Mouse (Mus musculus) layer of hippocampus, adult 8-10 months (tissue): ENCODE measurements around the gene Nudt15. TPM values are rescaled to one million over a fixed set of nuclear protein-coding genes. Genes with fewer than 3 reads are reported as not detected.

Experiments
- DNase-seq, 2 experiments: peaks; one replicate each; pipeline ENCODE4 v3.0.0; 2022; ENCODE audit warnings: low spot score in 2 of 2
- total RNA-seq, 4 experiments: library from RNA; stranded (reverse); gene quantifications; 2 replicates each; pipeline ENCODE4 v1.2.4; 2022

The Nudt15 gene
- total RNA-seq, 4 experiments from 2014 or later, result 5.2 to 7.3 (median 6.5) TPM

- DNase-seq, result peak; percentile 47 to 48
These were observed 74.2 kb downstream of the Nudt15 start for GRCm38 (mm10) chr14:73473670-73474460.

- DNase-seq, result no peak
These were observed 75.8 kb downstream of the Nudt15 start for GRCm38 (mm10) chr14:73472205-73472604.

GRCm38 (mm10) chr14:73470593-73470992, 77.4 kb downstream of the Nudt15 start:
- no peak for DNase-seq

- DNase-seq, result peak; percentile 79 to 86
These were observed 78.5 kb downstream of the Nudt15 start for GRCm38 (mm10) chr14:73469506-73469905.

Other genes starting within 250 kb of the Nudt15 start
- 10 to 100 TPM; 36.3 to 46.1 (median 39.2) TPM for gene Rb1, start 222.4 kb downstream of the Nudt15 start, total RNA-seq
- gene Itm2b, start 163.0 kb downstream of the Nudt15 start, total RNA-seq, result 1,000 to 10,000 TPM in 2 of 4 experiments, 100 to 1,000 TPM in 2; 897 to 1,139 (median 988) TPM
- 10 to 100 TPM; 29.6 to 31.9 (median 30.7) TPM for gene Med4, start 38.2 kb downstream of the Nudt15 start, total RNA-seq
- gene Sucla2, start 22.9 kb downstream of the Nudt15 start, total RNA-seq, result 100 to 1,000 TPM; 143 to 164 (median 157) TPM
- not detected for gene Gm21750, start 113.0 kb upstream of the Nudt15 start, total RNA-seq